Mouse (Mus musculus) forebrain, postnatal 0 days (tissue): ENCODE measurements at regions not wholly inside any gene's neighbourhood (a gene's known extent, or its start where the extent isn't known, plus 50 kb on each side); places are given as distances from the start of the nearest gene placed in this dataset.
A peak's percentile ranks its signal among the peaks of the same experiment; 100 is the strongest.

Source experiments
- ATAC-seq: fragments of 200-750 bp; cut with Nextera tagmentation; 2 replicates; pipeline ENCODE4 v1.8.0; 2017; ENCODE audit warnings: mild to moderate bottlenecking, moderate library complexity
- DNase-seq: peaks from one replicate; pipeline ENCODE4 v3.0.0-alpha.2; 2015
- H3K27ac ChIP-seq: fragments of 300-500 bp; sonication (generic); 2 replicates; pipeline ENCODE4 v1.5.1; 2014; ENCODE audit warnings: low read depth, mild to moderate bottlenecking, antibody characterized with exemption, low read length, moderate library complexity, mixed read lengths
- H3K27me3 ChIP-seq: fragments of 300-500 bp; sonication (generic); 2 replicates; pipeline ENCODE4 v1.6.1; 2014; ENCODE audit warnings: mild to moderate bottlenecking, low read length, mixed read lengths; ENCODE audit not compliant: insufficient read depth
- H3K36me3 ChIP-seq: fragments of 300-500 bp; sonication (generic); 2 replicates; pipeline ENCODE4 v1.6.1; 2014; ENCODE audit warnings: mild to moderate bottlenecking, moderate library complexity; ENCODE audit not compliant: insufficient read depth
- H3K4me1 ChIP-seq: fragments of 300-500 bp; sonication (generic); 2 replicates; pipeline ENCODE4 v1.6.1; 2014; ENCODE audit warnings: antibody characterized with exemption; ENCODE audit not compliant: insufficient read depth
- H3K4me2 ChIP-seq: fragments of 300-500 bp; sonication (generic); 2 replicates; pipeline ENCODE4 v1.6.1; 2014; ENCODE audit warnings: low read depth, mild to moderate bottlenecking, moderate library complexity
- H3K4me3 ChIP-seq: fragments of 300-500 bp; sonication (generic); 2 replicates; pipeline ENCODE4 v1.5.1; 2014; ENCODE audit warnings: low read depth, low read length, mixed read lengths
- H3K9ac ChIP-seq: fragments of 300-500 bp; sonication (generic); 2 replicates; pipeline ENCODE4 v1.6.1; 2014; ENCODE audit warnings: mild to moderate bottlenecking
- H3K9me3 ChIP-seq: fragments of 300-500 bp; sonication (generic); 2 replicates; pipeline ENCODE4 v1.6.1; 2016; ENCODE audit warnings: low read length
- CTCF ChIP-seq: sonication (generic); IDR thresholded peaks from 2 replicates; pipeline ENCODE4 v1.5.1; 2016; ENCODE audit warnings: antibody characterized with exemption, control low read depth, low read depth
- WGBS: fragments of 180-500 bp; shearing (Covaris S2); extraction: QIAGEN DNeasy Blood & Tissue Kit; methylation state at CpG from one replicate; pipeline ENCODE4 v1.1.7; 2014; 5-methylcytosine and 5-hydroxymethylcytosine counted together

- H3K9ac ChIP-seq: no peak overlapping the region
- H3K4me3 ChIP-seq: no peak overlapping the region
- no peaks in the 10 kb centered on the region for H3K36me3 ChIP-seq
- H3K27me3 ChIP-seq: no peaks in the 10 kb centered on the region
- TF ChIP-seq CTCF: no peak
- H3K4me2 ChIP-seq: no peak overlapping the region
- H3K27ac ChIP-seq: no peak overlapping the region
- H3K4me1 ChIP-seq: 0 out of 2 replicates have a peak, but pooled peaks cover 3% of the 10 kb centered on the region
- no peak for DNase-seq
- H3K9me3 ChIP-seq: no peaks in the 10 kb centered on the region
- WGBS: 36% methylated on average over 6 of the region's 6 CpGs
- peak; percentile 27; the same call in 1 of the 2 replicates for ATAC-seq
These were observed 156.6 kb upstream of the Tas2r119 start for GRCm38 (mm10) chr15:32020323-32021008.

DNA sequence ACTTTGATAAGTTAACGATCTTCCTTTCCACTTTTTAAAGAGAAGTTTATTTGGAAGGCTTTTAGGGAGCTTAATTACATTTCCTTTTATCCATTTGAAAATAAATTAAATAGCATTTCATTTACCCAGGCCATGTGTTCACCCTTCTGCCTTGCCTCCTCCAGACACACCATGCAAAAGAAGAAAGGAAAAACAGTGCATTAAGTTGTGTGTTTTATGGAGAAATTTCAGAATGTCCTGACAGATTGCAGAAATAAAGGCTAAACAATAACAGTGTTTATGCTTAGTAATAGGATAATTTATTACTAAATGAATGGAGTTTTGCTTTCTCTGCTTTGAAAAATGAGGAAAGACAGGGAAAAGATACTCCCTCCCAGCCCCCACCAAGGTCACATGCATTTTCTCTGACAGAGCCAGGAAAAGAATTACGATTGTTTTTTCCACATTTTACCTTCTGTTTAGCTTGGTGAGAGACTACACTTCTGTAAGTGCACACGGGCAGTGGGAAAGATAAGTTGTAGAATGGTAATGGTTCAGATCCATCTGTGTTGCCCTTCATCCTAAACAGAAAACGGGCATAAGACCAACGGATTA, 156.0 kb upstream of the Tas2r119 start:
- Histone ChIP-seq H3K4me2 (no peak overlapping the region), H3K9ac (no peak overlapping the region), H3K36me3 (no peaks in the 10 kb centered on the region), H3K27me3 (no peaks in the 10 kb centered on the region), H3K4me1 (0 out of 2 replicates have a peak, but pooled peaks cover 3% of the 10 kb centered on the region), H3K9me3 (no peaks in the 10 kb centered on the region), H3K4me3 (no peak overlapping the region), H3K27ac (no peak overlapping the region)
- ATAC-seq (peak; percentile 53), DNase-seq (no peak)
- TF ChIP-seq CTCF: no peak
- 55% methylated on average over 5 of the region's 5 CpGs for WGBS

GRCm38 (mm10) chr15:32034091-32034490, 143.0 kb upstream of the Tas2r119 start:
- no peak for TF ChIP-seq CTCF
- ATAC-seq (no peak), DNase-seq (no peak)
- Histone ChIP-seq H3K36me3 (no peaks in the 10 kb centered on the region), H3K4me2 (no peak overlapping the region), H3K27ac (no peak overlapping the region), H3K9ac (no peak overlapping the region), H3K27me3 (no peaks in the 10 kb centered on the region), H3K4me3 (no peak overlapping the region), H3K9me3 (no peaks in the 10 kb centered on the region), H3K4me1 (peaks cover 5% of the 10 kb centered on the region; the same call in 1 of the 2 replicates)
- 42% methylated on average over 1 of the region's 1 CpGs for WGBS

GRCm38 (mm10) chr15:32034790-32035189, 142.3 kb upstream of the Tas2r119 start:
- no peak overlapping the region for H3K9ac ChIP-seq
- ATAC-seq (peak; percentile 79), DNase-seq (no peak)
- 0 out of 2 replicates have a peak overlapping the region, but pooled peaks have one; percentile 8 for H3K4me2 ChIP-seq
- no peak for TF ChIP-seq CTCF
- peaks cover 5% of the 10 kb centered on the region; the same call in 1 of the 2 replicates for H3K4me1 ChIP-seq
- no peaks in the 10 kb centered on the region for H3K36me3 ChIP-seq
- H3K27me3 ChIP-seq: no peaks in the 10 kb centered on the region
- WGBS: 15% methylated on average over 7 of the region's 7 CpGs
- no peaks in the 10 kb centered on the region for H3K9me3 ChIP-seq
- H3K27ac ChIP-seq: no peak overlapping the region
- H3K4me3 ChIP-seq: no peak overlapping the region

DNA sequence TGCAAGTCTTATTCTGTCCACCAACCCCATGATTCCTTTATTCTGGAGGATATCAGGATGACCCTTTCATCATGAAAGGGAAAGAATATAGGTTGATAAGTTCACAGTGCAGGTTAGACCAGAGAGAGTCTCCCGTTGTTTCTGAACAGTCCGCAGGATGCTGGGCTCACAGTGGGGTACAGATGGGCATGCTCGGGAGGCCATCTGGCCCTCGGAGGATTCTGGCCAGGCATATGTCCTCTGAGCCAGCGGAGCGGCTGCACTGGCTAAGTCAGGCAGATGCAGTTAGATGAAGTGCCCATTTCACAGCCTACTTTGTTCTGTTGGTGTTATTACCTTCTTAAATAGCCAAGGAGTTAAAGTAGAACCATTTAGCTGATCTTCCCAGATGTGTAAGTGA, 135.3 kb upstream of the Tas2r119 start:
- Histone ChIP-seq H3K4me2 (no peak overlapping the region), H3K4me3 (no peak overlapping the region), H3K27ac (no peak overlapping the region), H3K4me1 (no peaks in the 10 kb centered on the region), H3K9me3 (no peaks in the 10 kb centered on the region), H3K27me3 (no peaks in the 10 kb centered on the region), H3K36me3 (no peaks in the 10 kb centered on the region), H3K9ac (no peak overlapping the region)
- ATAC-seq (no peak), DNase-seq (no peak)
- no peak for TF ChIP-seq CTCF
- 63% methylated on average over 6 of the region's 6 CpGs for WGBS

GRCm38 (mm10) chr15:32042173-32042572, 134.9 kb upstream of the Tas2r119 start:
- 68% methylated on average over 4 of the region's 4 CpGs for WGBS
- Histone ChIP-seq H3K27me3 (no peaks in the 10 kb centered on the region), H3K36me3 (no peaks in the 10 kb centered on the region), H3K9me3 (no peaks in the 10 kb centered on the region), H3K27ac (no peak overlapping the region), H3K4me2 (no peak overlapping the region), H3K9ac (no peak overlapping the region), H3K4me1 (no peaks in the 10 kb centered on the region), H3K4me3 (no peak overlapping the region)
- ATAC-seq: no peak
- no peak for TF ChIP-seq CTCF
- DNase-seq: no peak

GRCm38 (mm10) chr15:32042589-32042988, 134.5 kb upstream of the Tas2r119 start:
- H3K36me3 ChIP-seq: no peaks in the 10 kb centered on the region
- no peak overlapping the region for H3K4me2 ChIP-seq
- no peak for TF ChIP-seq CTCF
- H3K27ac ChIP-seq: no peak overlapping the region
- no peak overlapping the region for H3K4me3 ChIP-seq
- no peaks in the 10 kb centered on the region for H3K4me1 ChIP-seq
- H3K9ac ChIP-seq: no peak overlapping the region
- H3K9me3 ChIP-seq: no peaks in the 10 kb centered on the region
- ATAC-seq (no peak), DNase-seq (no peak)
- WGBS: 81% methylated on average over 1 of the region's 1 CpGs
- H3K27me3 ChIP-seq: no peaks in the 10 kb centered on the region
